ENCODE assay signal across 8 mouse cellular contexts in the genomic region with DNA sequence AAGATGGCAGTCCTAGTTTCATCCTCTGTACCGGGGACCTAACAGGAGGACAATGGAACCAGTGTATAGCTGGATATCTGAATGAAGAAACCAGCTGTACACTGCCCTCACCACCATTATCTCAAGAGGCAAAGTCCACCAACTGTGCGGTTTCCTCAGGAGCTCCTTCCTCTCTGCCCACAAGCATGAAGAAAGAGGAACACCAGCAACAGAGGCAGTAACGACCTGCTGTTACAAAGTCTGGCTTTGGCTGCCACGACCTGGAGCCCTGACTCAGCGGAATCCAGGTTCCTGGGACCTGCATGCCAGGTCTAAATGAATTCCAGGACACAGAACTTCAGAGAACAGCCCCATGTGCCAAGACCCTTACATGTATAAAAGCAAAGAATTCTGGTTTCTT. TPM values are rescaled to one million over a fixed set of nuclear protein-coding genes. Genes with fewer than 3 reads are reported as not detected.
DNase-seq lines count a peak whose midpoint lies in the region; ATAC-seq and TF ChIP-seq lines count a peak whose summit lies in the region.

No protein-coding gene starts in this region.

- TF ChIP-seq POLR2A in cortical plate, adult 2 months (IDR thresholded peaks at IDR 0.05; ENCODE audit: extremely low read depth, insufficient read depth, low read length), result no peak
- TF ChIP-seq POLR2A in small intestine, adult 2 months (IDR thresholded peaks at IDR 0.05; ENCODE audit: low read depth, low read length), result peak; percentile 60; the same call in 1 of the 2 replicates

- H3K4me3 ChIP-seq in cortical plate, adult 2 months (ENCODE audit: insufficient read depth, low read length), result peak overlapping the region; percentile 1; the same call in 1 of the 2 replicates
- peak overlapping the region; percentile 97 for H3K4me3 ChIP-seq in intestine, embryonic 14.5 days (ENCODE audit: low read depth, low read length)
- H3K4me3 ChIP-seq in liver, embryonic 15.5 days (replicated peaks), result peak overlapping the region; percentile 89
- peak overlapping the region; percentile 34 for H3K4me3 ChIP-seq in small intestine, adult 2 months (ENCODE audit: low read depth, low read length)

- H3K27ac ChIP-seq in cortical plate, adult 2 months (ENCODE audit: insufficient read depth, low read length), result no peak overlapping the region
- peak overlapping the region; percentile 77 for H3K27ac ChIP-seq in intestine, embryonic 14.5 days (ENCODE audit: low read depth)
- H3K27ac ChIP-seq in liver, embryonic 15.5 days (replicated peaks), result peak overlapping the region; percentile 78
- peak overlapping the region; percentile 87 for H3K27ac ChIP-seq in small intestine, adult 2 months (ENCODE audit: insufficient read depth, low read depth, low read length)

- peaks cover 18% of the 10 kb centered on the region for H3K36me3 ChIP-seq in intestine, embryonic 14.5 days (ENCODE audit: control insufficient read depth, insufficient read depth, low read length)
- peaks cover 3% of the 10 kb centered on the region for H3K36me3 ChIP-seq in liver, embryonic 15.5 days (replicated peaks)
- H3K36me3 ChIP-seq in small intestine, adult 2 months (ENCODE audit: control insufficient read depth, insufficient read depth, low read length), result peaks cover 13% of the 10 kb centered on the region

- peak; percentile 35 for DNase-seq in gastrocnemius, postnatal 10 days
- DNase-seq in gastrocnemius, adult 8-10 months (ENCODE audit: low spot score in 2 of 2), result no peak
- no peak for DNase-seq in intestine, embryonic 14.5 days (ENCODE audit: low spot score)
- no peak for DNase-seq in urinary bladder, adult 18-20 months (ENCODE audit: low spot score in 2 of 2)
- no peak for DNase-seq in layer of hippocampus, adult 9-11 months

- 37% methylated on average over 5 of the region's 5 CpGs for WGBS in intestine, embryonic 14.5 days
- WGBS in liver, embryonic 15.5 days (ENCODE audit: insufficient replicate concordance), result 6% methylated on average over 5 of the region's 5 CpGs
- WGBS in small intestine, adult 2 months, result 8% methylated on average over 5 of the region's 5 CpGs

- no peaks in the 10 kb centered on the region for H3K9me3 ChIP-seq in intestine, embryonic 14.5 days (ENCODE audit: control insufficient read depth, low read length)
- no peaks in the 10 kb centered on the region for H3K9me3 ChIP-seq in liver, embryonic 15.5 days (replicated peaks)

- peaks cover 5% of the 10 kb centered on the region; the same call in 1 of the 2 replicates for H3K4me1 ChIP-seq in cortical plate, adult 2 months (ENCODE audit: control insufficient read depth, insufficient read depth, low read length)
- peaks cover 29% of the 10 kb centered on the region for H3K4me1 ChIP-seq in intestine, embryonic 14.5 days (replicated peaks; ENCODE audit: control insufficient read depth, insufficient read depth, low read length)
- H3K4me1 ChIP-seq in liver, embryonic 15.5 days (replicated peaks), result peaks cover 85% of the 10 kb centered on the region
- peaks cover 27% of the 10 kb centered on the region for H3K4me1 ChIP-seq in small intestine, adult 2 months (ENCODE audit: control insufficient read depth, insufficient read depth, insufficient read length, low read length)

- ATAC-seq in intestine, embryonic 14.5 days (replicated peaks; ENCODE audit: low FRiP score, low TSS enrichment, low read depth), result no peak
- ATAC-seq in liver, embryonic 15.5 days (ENCODE audit: insufficient read depth), result no peak

- no peak for TF ChIP-seq CTCF in cortical plate, adult 2 months (IDR thresholded peaks at IDR 0.05; ENCODE audit: extremely low read depth, insufficient read depth, low read length)
- no peak for TF ChIP-seq CTCF in small intestine, adult 2 months (IDR thresholded peaks at IDR 0.05; ENCODE audit: extremely low read depth, insufficient read length, insufficient replicate concordance, low read depth, low read length)

- H3K27me3 ChIP-seq in intestine, embryonic 14.5 days (replicated peaks; ENCODE audit: control insufficient read depth, insufficient read depth, low read length), result no peaks in the 10 kb centered on the region
- H3K27me3 ChIP-seq in liver, embryonic 15.5 days, result no peaks in the 10 kb centered on the region
- H3K27me3 ChIP-seq in small intestine, adult 2 months (ENCODE audit: control insufficient read depth, insufficient read depth, low read length), result no peaks in the 10 kb centered on the region

- H3K9ac ChIP-seq in intestine, embryonic 14.5 days (ENCODE audit: low read length), result peak overlapping the region; percentile 97
- H3K9ac ChIP-seq in liver, embryonic 15.5 days, result peak overlapping the region; percentile 94

- H3K4me2 ChIP-seq in intestine, embryonic 14.5 days (ENCODE audit: low read length), result peak overlapping the region; percentile 66
- H3K4me2 ChIP-seq in liver, embryonic 15.5 days, result peak overlapping the region; percentile 99

RNA-seq across cellular contexts. Expression of a gene that starts 2.1 kb away (rescaled TPM):
- total RNA-seq in gastrocnemius, postnatal 10 days (2021), result 100 to 1,000 TPM; 231 to 235 TPM
- 100 to 1,000 TPM; 140 to 220 (median 197) TPM for total RNA-seq in gastrocnemius, adult 8-10 months (2022)
- polyA plus RNA-seq in cortical plate, adult 2 months (2012; rRNA removed), result 74.6 and 78.6 TPM in 2 replicates
- 70.5 and 71.6 TPM in 2 replicates for polyA plus RNA-seq in intestine, embryonic 14.5 days (2014; fragmentation: Nextera tagmentation; extraction: Ambion mirVana)
- polyA plus RNA-seq in liver, embryonic 15.5 days (2015; fragmentation: Nextera tagmentation; extraction: Ambion mirVana), result 23.7 and 29.6 TPM in 2 replicates
- polyA plus RNA-seq in small intestine, adult 2 months (2012; rRNA removed), result 56.0 and 78.3 TPM in 2 replicates

RNA-seq across cellular contexts. Expression of a gene that starts 21.1 kb away (rescaled TPM):
- 10 to 100 TPM; 13.4 to 18.5 TPM for total RNA-seq in gastrocnemius, postnatal 10 days (2021)
- total RNA-seq in gastrocnemius, adult 8-10 months (2022), result 10 to 100 TPM in 2 of 4 experiments, 1 to 10 TPM in 2; 8.6 to 11.7 (median 9.8) TPM
- polyA plus RNA-seq in cortical plate, adult 2 months (2012; rRNA removed), result 24.8 and 26.2 TPM in 2 replicates
- 30.6 and 31.0 TPM in 2 replicates for polyA plus RNA-seq in intestine, embryonic 14.5 days (2014; fragmentation: Nextera tagmentation; extraction: Ambion mirVana)
- polyA plus RNA-seq in liver, embryonic 15.5 days (2015; fragmentation: Nextera tagmentation; extraction: Ambion mirVana), result 8.5 and 10.3 TPM in 2 replicates
- 16.9 and 26.5 TPM in 2 replicates for polyA plus RNA-seq in small intestine, adult 2 months (2012; rRNA removed)

RNA-seq across cellular contexts. Expression of a gene that starts 36.7 kb away (rescaled TPM):
- total RNA-seq in gastrocnemius, postnatal 10 days (2021), result 10 to 100 TPM; 53.8 to 67.7 TPM
- total RNA-seq in gastrocnemius, adult 8-10 months (2022), result 10 to 100 TPM; 66.4 to 76.7 (median 72.5) TPM
- 12.7 and 12.8 TPM in 2 replicates for polyA plus RNA-seq in cortical plate, adult 2 months (2012; rRNA removed)
- 53.3 and 57.3 TPM in 2 replicates for polyA plus RNA-seq in intestine, embryonic 14.5 days (2014; fragmentation: Nextera tagmentation; extraction: Ambion mirVana)
- 49.8 and 53.6 TPM in 2 replicates for polyA plus RNA-seq in liver, embryonic 15.5 days (2015; fragmentation: Nextera tagmentation; extraction: Ambion mirVana)
- polyA plus RNA-seq in small intestine, adult 2 months (2012; rRNA removed), result 63.3 and 95.9 TPM in 2 replicates

RNA-seq across cellular contexts. Expression of a gene that starts 38.4 kb away (rescaled TPM):
- 1 to 10 TPM; 2.1 to 4.5 TPM for total RNA-seq in gastrocnemius, postnatal 10 days (2021)
- total RNA-seq in gastrocnemius, adult 8-10 months (2022), result 1 to 10 TPM in 1 of 4 experiments, under 1 TPM in 3; 0.22 to 1.1 (median 0.38) TPM
- polyA plus RNA-seq in cortical plate, adult 2 months (2012; rRNA removed), result 444 and 462 TPM in 2 replicates
- 1.2 and 1.3 TPM in 2 replicates for polyA plus RNA-seq in intestine, embryonic 14.5 days (2014; fragmentation: Nextera tagmentation; extraction: Ambion mirVana)
- polyA plus RNA-seq in liver, embryonic 15.5 days (2015; fragmentation: Nextera tagmentation; extraction: Ambion mirVana), result 0.13 and 0.18 TPM in 2 replicates
- polyA plus RNA-seq in small intestine, adult 2 months (2012; rRNA removed), result 0.89 and 1.0 TPM in 2 replicates

RNA-seq across cellular contexts. Expression of a gene that starts 57.7 kb away (rescaled TPM):
- not detected for total RNA-seq in gastrocnemius, postnatal 10 days (2021)
- not detected for total RNA-seq in gastrocnemius, adult 8-10 months (2022)
- polyA plus RNA-seq in cortical plate, adult 2 months (2012; rRNA removed), result not detected in 2 replicates
- 42.4 and 46.5 TPM in 2 replicates for polyA plus RNA-seq in intestine, embryonic 14.5 days (2014; fragmentation: Nextera tagmentation; extraction: Ambion mirVana)
- 7.9 and 11.4 TPM in 2 replicates for polyA plus RNA-seq in liver, embryonic 15.5 days (2015; fragmentation: Nextera tagmentation; extraction: Ambion mirVana)
- polyA plus RNA-seq in small intestine, adult 2 months (2012; rRNA removed), result not detected in 2 replicates

Comparison
In these comparisons a context has a peak if more than half of its experiments do, and no peak if none do; other contexts are left out.
1. H3K4me3 ChIP-seq: peak in every context shown above with its lines; median percentile 97 in intestine, embryonic 14.5 days; 89 in liver, embryonic 15.5 days; 34 in small intestine, adult 2 months; 1 in cortical plate, adult 2 months.